8 mouse cellular contexts compared by ENCODE assay signal in the genomic region with DNA sequence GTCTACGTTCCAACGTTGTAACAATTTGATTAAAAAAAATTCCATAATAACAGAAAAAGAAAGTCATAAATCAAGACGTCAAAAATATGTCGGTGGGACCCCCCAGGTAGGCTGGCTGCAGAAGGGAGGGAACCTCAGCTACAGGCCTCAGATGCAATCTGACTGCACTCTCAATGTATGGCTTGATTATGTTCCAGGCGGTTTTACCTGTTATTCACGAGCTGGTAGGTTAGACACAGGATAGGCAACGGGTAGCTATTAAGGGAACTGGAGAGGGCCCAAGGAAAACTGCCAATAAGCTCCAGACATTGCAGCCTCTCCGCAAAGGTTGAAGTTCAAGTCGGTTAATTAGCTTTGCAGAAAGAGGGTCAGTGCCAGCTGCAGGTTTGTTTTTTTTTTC. TPM values are rescaled to one million over a fixed set of nuclear protein-coding genes. Genes with fewer than 3 reads are reported as not detected.
DNase-seq lines count a peak whose midpoint lies in the region; ATAC-seq lines count a peak whose summit lies in the region.

No protein-coding gene starts in this region.

- peaks cover 46% of the 10 kb centered on the region for H3K4me1 ChIP-seq in megakaryocyte, embryonic 14.5 days
- H3K4me1 ChIP-seq in heart, embryonic 13.5 days: peaks cover 88% of the 10 kb centered on the region

- H3K4me3 ChIP-seq in megakaryocyte, embryonic 14.5 days (replicated peaks): peak overlapping the region; percentile 97
- H3K4me3 ChIP-seq in heart, embryonic 13.5 days: peak overlapping the region; percentile 85

- peak overlapping the region; percentile 84 for H3K4me2 ChIP-seq in heart, embryonic 13.5 days

- no peaks in the 10 kb centered on the region for H3K9me3 ChIP-seq in megakaryocyte, embryonic 14.5 days
- H3K9me3 ChIP-seq in heart, embryonic 13.5 days: no peaks in the 10 kb centered on the region

- H3K27ac ChIP-seq in heart, embryonic 13.5 days (replicated peaks): peak overlapping the region; percentile 98

- H3K36me3 ChIP-seq in megakaryocyte, embryonic 14.5 days (replicated peaks; ENCODE audit: low read length): no peaks in the 10 kb centered on the region
- no peaks in the 10 kb centered on the region for H3K36me3 ChIP-seq in heart, embryonic 13.5 days

- DNase-seq in large intestine, adult 2 months (ENCODE audit: low read depth, low spot score): peak; percentile 42
- DNase-seq in skeletal muscle tissue, adult 2 months (ENCODE audit: low read depth, low spot score): peak; percentile 79
- no peak for DNase-seq in testis, postnatal 14 days (ENCODE audit: low spot score)
- no peak for DNase-seq in left cerebral cortex, adult 9 months (ENCODE audit: low spot score in 2 of 2)

- peak overlapping the region; percentile 97 for H3K9ac ChIP-seq in heart, embryonic 13.5 days

- ATAC-seq in megakaryocyte, adult 5-6 weeks (ENCODE audit: poor library complexity, severe bottlenecking): no peak
- no peak for ATAC-seq in heart, embryonic 13.5 days (ENCODE audit: extremely low read depth, insufficient number of reproducible peaks, low FRiP score, low TSS enrichment)
- no peak for ATAC-seq in erythroid progenitor cell, adult 5-6 weeks (replicated peaks; ENCODE audit: low FRiP score, poor library complexity, severe bottlenecking)

- H3K27me3 ChIP-seq in megakaryocyte, embryonic 14.5 days (replicated peaks): peaks cover 2% of the 10 kb centered on the region
- no peaks in the 10 kb centered on the region for H3K27me3 ChIP-seq in heart, embryonic 13.5 days (replicated peaks)

- 23% methylated on average over 9 of the region's 9 CpGs for WGBS in heart, embryonic 13.5 days
- WGBS in large intestine, adult 2 months: 12% methylated on average over 9 of the region's 9 CpGs

RNA-seq across cellular contexts. Expression of gene Smyd2, which starts 0.6 kb away (rescaled TPM):
- 8.2 and 15.2 TPM in 2 replicates for polyA plus RNA-seq in megakaryocyte, embryonic 14.5 days (2012; ENCODE audit: insufficient read depth, low replicate concordance)
- total RNA-seq in megakaryocyte, adult 5-6 weeks (2015): 16.7 and 18.6 TPM in 2 replicates
- 19.2 and 26.3 TPM in 2 replicates for total RNA-seq in megakaryocyte, adult 5-6 weeks (2017)
- 187 and 209 TPM in 2 replicates for polyA plus RNA-seq in heart, embryonic 13.5 days (2015; fragmentation: Nextera tagmentation; extraction: Ambion mirVana)
- 53.2 and 54.8 TPM in 2 replicates for polyA plus RNA-seq in large intestine, adult 2 months (2012; rRNA removed)
- total RNA-seq in erythroid progenitor cell, adult 5-6 weeks (2015; ENCODE audit: low replicate concordance): 6.3 and 13.0 TPM in 2 replicates
- total RNA-seq in erythroid progenitor cell, adult 5-6 weeks (2017; ENCODE audit: low replicate concordance): 8.1 and 9.6 TPM in 2 replicates

Comparison
In these comparisons a context has a peak if more than half of its experiments do, and no peak if none do; other contexts are left out.
1. DNase-seq: peak in large intestine, adult 2 months (single experiment) and skeletal muscle tissue, adult 2 months (single experiment); none in testis, postnatal 14 days (single experiment) and left cerebral cortex, adult 9 months (0 of 2).